Mouse (Mus musculus) hematopoietic stem cell, adult 5-6 weeks (primary cell): Measurements from ENCODE around the gene Slco1a1. TPM values are rescaled to one million over a fixed set of nuclear protein-coding genes. Genes with fewer than 3 reads are reported as not detected.
"Not testable (repeated sequence)": the region's sequence is repeated elsewhere in the genome, so short reads cannot be mapped to it uniquely, and the experiment has no call there.

Experiments used
- ATAC-seq, 2 experiments: fragments of 125-278 bp in 1 of 2; replicated peaks in 1 of 2; 2 replicates each; pipeline ENCODE4 v1.8.0; 2016 to 2017; ENCODE audit warnings: inconsistent platforms in 2 of 2, mild to moderate bottlenecking in 2 of 2, moderate number of reproducible peaks in 2 of 2, low read depth in 1 of 2, moderate TSS enrichment in 1 of 2; ENCODE audit not compliant: low FRiP score in 2 of 2, poor library complexity in 2 of 2, severe bottlenecking in 2 of 2, insufficient read depth in 1 of 2, low TSS enrichment in 1 of 2
- total RNA-seq: library from RNA; stranded (forward); fragments of 172-1452, 232-1000 nt; gene quantifications from 2 replicates; pipeline ENCODE4 v1.2.3, GENCODE M21; 2017

Gene Slco1a1
- total RNA-seq = not detected in 2 replicates

DNA sequence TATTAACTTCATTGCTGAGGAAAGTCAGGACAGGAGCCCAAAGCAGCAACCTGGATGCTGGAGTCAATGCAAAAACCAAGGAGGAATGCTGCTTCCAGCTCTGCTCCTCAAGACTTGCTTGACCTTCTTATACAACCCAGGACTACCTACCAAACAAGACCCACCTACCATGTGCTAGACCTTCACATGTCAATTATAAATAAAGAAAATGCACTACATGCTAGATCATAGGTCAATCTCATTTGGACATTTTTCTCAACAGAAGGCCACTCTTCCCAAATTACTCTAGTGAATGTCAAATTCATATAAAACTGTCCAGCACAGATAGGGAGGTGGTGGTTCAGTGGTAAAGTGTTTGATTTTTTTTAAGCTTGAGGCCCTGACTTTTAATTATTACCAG, at the start of gene Slco1a1:
Slco1a1 (minus strand) TSS at position 101 of the 400 bp plus-strand sequence.
- no peak for ATAC-seq

DNA sequence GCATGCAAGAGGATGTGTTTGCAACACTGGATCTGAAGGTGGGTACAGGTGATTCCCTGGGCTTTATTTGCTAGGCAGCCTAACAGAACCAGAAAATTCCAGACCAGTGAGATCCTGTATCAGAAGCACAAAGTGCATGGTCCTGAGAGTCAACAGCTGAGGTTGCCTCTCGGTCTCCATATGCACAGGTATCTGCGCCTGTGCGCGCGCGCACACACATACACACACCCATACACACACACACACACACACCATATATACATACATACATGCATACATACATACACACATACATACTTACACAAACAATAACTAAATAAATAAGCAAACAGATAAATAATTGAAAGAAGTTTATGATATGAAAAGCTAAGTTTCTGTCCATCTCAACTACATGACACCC, 40.0 kb upstream of the Slco1a1 start:
- no peak for ATAC-seq

DNA sequence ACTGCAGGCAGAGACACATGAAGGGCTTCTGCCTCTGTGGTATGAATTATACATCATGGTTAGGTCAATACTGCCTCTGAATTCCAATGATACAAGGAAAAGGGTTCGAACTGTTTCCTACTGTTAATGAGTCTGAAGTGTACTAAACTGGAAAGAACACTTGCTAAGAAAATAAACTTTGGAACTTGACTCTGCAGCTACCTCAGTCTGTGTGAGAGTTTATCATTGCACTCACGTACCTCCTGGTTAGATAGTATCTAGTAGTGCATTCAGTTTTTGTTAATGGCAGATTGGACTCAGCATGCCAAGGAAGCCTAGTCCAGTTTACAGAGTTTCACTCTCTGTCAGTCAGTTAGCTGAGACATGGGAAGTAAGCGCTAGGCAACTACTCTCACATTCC, 37.9 kb upstream of the Slco1a1 start:
- ATAC-seq = no peak

DNA sequence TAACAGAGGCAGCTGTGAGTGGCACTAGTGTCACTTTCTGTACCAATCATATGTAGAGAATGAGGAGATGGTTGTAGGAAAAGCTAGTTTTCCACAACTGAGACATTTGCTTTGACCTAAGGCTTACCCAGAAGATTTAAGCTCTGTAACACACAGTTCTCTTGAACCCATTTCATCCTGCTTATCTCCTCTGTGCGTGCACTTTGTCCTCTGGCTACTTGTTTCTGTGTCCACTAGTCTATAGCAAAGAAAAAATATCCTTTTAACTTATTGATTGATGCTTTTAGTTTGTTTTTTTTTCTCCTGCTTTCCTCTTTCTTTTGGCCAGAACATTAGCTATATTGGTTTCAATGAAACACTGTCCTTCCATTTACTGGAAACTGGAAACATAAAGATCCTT, 15.7 kb upstream of the Slco1a1 start:
- no peak for ATAC-seq

DNA sequence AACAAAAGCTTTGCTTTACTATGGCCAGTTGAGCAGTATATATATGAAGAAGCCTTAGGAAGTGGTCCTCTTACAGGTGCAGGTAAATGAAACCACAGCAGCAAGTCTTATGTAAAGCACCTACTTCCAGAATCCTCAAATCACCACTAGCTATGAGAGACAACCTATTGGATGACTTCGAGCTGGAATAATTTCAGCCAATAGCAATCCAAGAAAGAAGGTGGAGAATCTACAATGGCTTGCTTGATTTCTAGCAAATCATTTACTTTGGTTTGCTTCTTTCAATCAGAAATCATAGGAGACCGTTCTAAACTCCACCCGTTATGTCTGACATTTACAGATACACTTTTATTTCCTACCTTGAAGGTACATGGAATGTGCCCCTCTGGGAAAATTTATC, 15.1 kb upstream of the Slco1a1 start:
- no peak for ATAC-seq

DNA sequence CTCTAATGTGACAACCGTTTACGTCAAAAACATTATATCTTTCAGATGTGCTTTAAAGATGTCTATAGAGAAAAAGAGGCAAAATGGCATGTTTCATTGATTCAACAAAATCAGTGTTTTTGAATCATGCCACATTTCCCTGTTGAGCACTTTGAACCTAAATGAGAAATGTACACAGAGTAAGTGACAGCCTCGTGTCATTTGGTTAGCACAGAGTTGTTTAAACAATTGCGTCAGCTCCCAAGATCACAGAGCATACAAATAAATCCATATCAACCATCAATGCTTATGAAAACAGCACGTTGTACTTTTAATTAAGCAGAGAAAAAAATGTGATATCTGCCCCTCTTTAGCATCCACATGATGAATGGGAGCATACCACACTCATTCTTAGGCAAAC, 13.7 kb upstream of the Slco1a1 start:
- ATAC-seq = no peak

DNA sequence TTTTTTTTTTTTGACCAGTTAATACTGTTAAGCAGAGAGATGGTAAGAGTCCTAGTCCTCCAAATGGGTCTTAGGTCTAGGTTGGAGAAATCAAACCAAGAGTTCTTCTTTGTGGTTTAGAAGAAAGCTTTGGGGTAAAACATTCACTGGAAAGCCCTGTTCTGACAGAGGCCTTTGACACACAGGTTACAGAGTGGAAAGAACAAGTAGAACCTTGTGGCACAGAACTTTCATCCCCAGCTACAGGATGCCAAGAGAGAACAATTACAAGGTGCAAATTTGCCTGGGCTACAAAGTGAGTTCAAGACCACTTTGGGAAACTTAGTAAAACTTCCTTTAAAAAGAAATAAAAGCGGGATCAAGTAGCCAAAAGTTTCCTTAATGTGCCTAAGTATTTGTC, 6.3 kb downstream of the Slco1a1 start:
- ATAC-seq = no peak

DNA sequence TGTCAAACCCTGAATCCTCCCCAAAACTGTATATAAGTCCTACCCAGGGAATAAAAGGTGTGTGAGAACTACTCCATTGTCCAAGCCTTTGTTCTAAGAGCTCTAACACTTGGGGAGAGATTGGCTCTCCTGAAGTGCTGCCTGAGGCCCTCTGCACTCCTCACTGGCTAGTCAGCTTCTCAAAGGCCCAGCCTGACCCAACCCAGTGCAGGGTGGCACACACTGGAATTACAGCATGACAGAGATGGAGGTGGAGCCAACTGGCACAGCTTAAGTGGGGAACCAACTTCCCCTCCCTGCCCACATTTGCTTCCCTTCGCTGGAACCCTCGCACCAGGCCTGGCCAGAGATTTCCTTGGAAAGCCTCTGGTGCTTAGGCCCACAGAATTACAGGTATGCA, 48.6 kb downstream of the Slco1a1 start:
- ATAC-seq = no peak

DNA sequence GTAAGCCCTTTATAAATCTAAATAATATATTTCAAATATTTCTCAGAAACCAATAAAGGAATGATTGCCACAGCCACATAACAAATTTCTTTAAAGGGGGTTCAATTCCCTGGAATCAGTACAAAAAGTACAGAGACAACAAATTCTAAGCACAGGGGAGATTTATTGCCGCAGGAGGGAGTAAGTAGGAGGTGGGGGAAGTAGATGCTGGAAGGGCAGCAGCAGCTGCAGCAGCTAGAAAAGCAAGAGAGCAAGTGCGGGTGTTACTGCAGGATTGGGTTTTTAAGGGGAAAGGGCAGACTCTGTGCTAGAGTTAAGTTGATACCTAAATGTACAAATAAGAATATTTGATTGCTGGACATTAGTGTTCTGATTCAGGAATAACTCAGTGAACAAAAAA, 57.0 kb downstream of the Slco1a1 start:
- ATAC-seq = no peak

DNA sequence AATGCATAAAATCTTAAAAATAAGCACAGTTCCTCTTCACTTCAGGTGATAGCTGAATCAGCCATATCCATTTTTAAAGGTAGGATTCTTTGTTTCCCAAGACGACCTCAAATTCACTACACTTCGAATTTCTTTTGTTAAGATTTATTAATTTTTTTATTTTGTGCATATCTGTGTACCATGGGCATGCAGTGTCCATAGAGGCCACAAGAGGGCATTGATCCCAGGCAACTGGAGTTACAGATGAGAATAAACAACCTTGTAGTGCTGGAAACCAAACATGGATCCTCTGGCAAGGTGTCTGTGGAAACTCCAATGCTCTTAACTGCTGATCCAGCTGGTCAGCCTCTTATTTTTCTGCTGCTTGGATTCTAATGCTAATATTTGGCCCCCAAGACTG, 58.5 kb downstream of the Slco1a1 start:
- ATAC-seq = no peak

DNA sequence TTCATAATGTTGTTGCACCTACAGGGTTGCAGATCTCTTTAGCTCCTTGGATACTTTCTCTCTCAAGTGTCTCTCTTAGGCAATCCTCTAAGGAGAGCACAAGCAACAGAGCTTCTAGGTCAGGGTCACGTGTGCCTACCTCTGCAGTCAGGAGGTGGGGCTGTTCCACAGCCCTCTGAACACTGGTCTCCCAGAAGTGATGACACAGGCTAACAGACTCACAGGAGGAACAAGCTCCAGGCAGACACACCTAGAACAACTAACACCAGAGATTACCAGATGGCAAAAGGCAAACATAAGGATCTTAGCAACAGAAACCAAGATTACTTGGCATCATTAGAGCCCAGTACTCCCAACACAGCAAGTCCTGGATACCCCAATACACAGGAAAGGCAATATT, 64.2 kb downstream of the Slco1a1 start:
- ATAC-seq = no peak

DNA sequence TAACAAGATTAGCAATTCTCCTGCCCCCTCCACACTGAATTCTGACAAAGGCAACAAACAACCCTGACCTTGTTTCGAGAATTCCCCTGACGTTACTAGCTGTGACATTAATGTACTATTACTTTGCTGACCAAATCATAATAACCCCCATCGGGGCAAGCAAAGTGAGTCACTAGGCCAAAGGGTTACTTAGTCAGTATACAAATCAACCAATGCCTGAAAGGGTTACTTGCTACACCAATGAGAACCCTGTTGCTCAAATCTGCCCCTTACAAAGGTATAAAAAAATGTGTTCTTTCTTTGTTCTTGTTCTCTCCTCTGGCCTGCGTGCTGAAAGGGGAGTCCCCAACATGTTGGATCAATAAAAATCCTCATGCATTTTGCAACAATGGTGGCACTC, 71.0 kb downstream of the Slco1a1 start:
- ATAC-seq = not testable (repeated sequence)

DNA sequence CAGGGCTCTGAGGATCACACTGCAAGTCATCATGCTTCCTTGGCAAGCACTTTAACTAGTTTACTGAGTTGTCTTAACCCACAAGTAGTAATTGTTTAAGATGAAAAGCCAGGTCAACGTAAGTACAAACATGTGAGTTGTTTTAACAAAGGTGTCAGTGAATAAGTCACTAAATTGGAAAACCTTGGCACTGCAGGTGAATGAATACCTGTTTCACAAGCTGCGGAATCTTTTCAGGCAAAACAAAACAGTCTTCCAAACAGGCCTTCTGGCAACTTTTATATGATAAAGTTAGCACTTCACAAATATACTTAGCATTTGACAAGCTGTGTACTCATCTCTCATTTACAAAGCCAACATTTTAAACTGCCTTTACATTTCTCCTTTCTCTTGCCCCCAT, 75.1 kb downstream of the Slco1a1 start:
- no peak for ATAC-seq

DNA sequence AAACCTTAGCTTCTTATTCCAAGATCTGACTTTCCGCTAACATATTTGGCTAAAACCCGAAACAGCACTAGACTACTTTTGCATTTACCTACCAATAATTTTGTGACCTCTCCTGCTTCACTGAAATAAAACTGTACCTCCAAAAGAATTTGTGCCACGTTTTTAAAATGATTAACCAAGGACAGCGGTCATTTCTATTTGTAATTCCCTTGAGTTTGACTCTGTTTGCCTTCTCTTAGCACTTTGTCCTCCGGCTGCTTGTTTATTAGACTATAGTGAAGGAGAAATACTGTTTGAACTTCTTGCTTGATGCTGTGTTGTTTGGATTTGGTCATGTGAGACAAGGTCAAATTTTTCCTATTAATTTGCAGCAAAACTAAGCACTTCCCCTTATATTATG, 78.0 kb downstream of the Slco1a1 start:
- no peak for ATAC-seq

DNA sequence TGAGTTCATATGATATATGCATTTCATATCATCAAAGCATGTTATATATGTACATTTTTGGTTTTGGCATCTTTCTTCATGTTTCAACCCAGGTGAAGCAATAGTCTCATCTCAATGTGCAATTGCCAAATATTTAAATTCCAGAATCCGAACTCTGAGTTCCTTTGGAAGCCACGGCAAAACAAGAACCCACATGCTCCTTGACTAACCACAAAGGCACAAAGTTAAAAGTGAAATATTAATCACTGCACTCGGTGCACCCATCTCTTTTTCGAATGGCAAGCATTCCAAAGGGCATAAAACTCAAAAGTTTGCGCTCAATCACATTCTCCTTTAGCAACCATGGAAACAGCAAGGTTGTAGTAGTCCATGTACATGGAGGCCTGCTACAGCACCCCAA, 80.7 kb downstream of the Slco1a1 start:
- ATAC-seq = no peak

DNA sequence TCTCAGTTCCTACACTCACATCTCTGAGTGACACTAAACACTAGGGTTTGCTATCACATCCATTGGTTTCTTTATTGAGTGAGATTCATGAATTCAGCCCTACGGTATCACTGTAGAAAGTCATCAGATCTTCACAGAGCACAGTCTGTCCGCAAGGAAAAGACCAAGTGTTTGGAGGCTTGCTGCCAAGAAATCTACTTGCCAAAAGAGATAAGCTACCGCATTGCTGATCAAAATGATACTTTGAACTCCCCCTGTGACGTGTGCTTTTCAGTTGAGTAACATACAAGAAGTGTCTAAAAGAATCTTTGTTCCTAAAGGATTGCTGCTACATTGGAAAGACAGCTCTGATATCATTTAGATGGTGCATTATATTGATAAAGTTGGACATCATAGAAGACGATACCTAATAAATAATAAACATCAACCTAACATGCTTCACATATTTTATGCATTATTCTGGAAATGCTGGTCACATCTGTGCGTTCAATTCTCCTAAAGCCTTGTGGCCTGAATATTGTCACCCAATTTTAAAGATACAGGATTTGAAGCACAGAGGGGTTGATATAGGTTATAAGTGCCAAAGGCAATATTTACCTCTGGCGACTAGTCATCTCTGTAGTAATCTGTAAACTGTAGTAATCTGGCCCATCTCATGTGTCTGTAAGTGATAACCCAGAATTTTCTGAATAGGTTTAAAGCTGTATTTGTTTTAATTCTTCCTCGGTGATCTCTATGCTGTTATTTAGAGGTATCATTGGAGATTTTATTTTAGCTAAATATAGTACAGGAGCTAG, 88.8 kb downstream of the Slco1a1 start:
- ATAC-seq = no peak
